Mouse (Mus musculus) forebrain, embryonic 16.5 days (tissue): ENCODE data around the gene Tmem258. TPM values are rescaled to one million over a fixed set of nuclear protein-coding genes. Genes with fewer than 3 reads are reported as not detected.

Experiments
- ATAC-seq: fragments of 200-750 bp; cut with Nextera tagmentation; 2 replicates; pipeline ENCODE4 v1.8.0; 2017; ENCODE audit warnings: mild to moderate bottlenecking, moderate library complexity
- H3K27ac ChIP-seq: fragments of 300-500 bp; sonication (generic); 2 replicates; pipeline ENCODE4 v1.5.1; 2014; ENCODE audit warnings: low read length, control low read depth
- H3K27me3 ChIP-seq: fragments of 300-500 bp; sonication (generic); replicated peaks from 2 replicates; pipeline ENCODE4 v1.6.1; 2014; ENCODE audit warnings: low read length; ENCODE audit not compliant: control insufficient read depth, insufficient read depth
- H3K36me3 ChIP-seq: fragments of 300-500 bp; sonication (generic); 2 replicates; pipeline ENCODE4 v1.6.1; 2014; ENCODE audit not compliant: control insufficient read depth, insufficient read depth
- H3K4me1 ChIP-seq: fragments of 300-500 bp; sonication (generic); replicated peaks from 2 replicates; pipeline ENCODE4 v1.6.1; 2014; ENCODE audit warnings: low read length; ENCODE audit not compliant: control insufficient read depth, insufficient read depth
- H3K4me2 ChIP-seq: fragments of 300-500 bp; sonication (generic); 2 replicates; pipeline ENCODE4 v1.6.1; 2014; ENCODE audit warnings: mild to moderate bottlenecking, low read length, control low read depth
- H3K4me3 ChIP-seq: fragments of 300-500 bp; sonication (generic); replicated peaks from 2 replicates; pipeline ENCODE4 v1.5.1; 2014; ENCODE audit warnings: mild to moderate bottlenecking, low read length, control low read depth
- H3K9ac ChIP-seq: fragments of 300-500 bp; sonication (generic); replicated peaks from 2 replicates; pipeline ENCODE4 v1.6.1; 2014; ENCODE audit warnings: low read depth, low read length, control low read depth
- H3K9me3 ChIP-seq: fragments of 300-500 bp; sonication (generic); 2 replicates; pipeline ENCODE4 v1.6.1; 2016; ENCODE audit warnings: low read length; ENCODE audit not compliant: control insufficient read depth
- WGBS: fragments of 180-500 bp; shearing (Covaris S2); extraction: QIAGEN DNeasy Blood & Tissue Kit; methylation state at CpG from one replicate; pipeline ENCODE4 v1.1.7; 2014; 5-methylcytosine and 5-hydroxymethylcytosine counted together
- polyA plus RNA-seq: library from polyadenylated mRNA; unstranded; fragments of >200 nt; fragmentation: Nextera tagmentation; extraction: Ambion mirVana; gene quantifications from 2 replicates; pipeline ENCODE4 v1.2.1, GENCODE M21; 2015

Tmem258 gene
- polyA plus RNA-seq, 1 experiment from 2014 or later, result 324 TPM

GRCm38 (mm10) chr19:10190796-10191195 lies 13.0 kb upstream of the Tmem258 start:
- no peaks in the 10 kb centered on the region for H3K27me3 ChIP-seq
- no peak overlapping the region for H3K27ac ChIP-seq
- H3K9ac ChIP-seq, result no peak overlapping the region
- peaks cover 31% of the 10 kb centered on the region for H3K4me1 ChIP-seq
- H3K9me3 ChIP-seq, result no peaks in the 10 kb centered on the region
- no peak for ATAC-seq
- H3K4me3 ChIP-seq, result no peak overlapping the region
- no peak overlapping the region for H3K4me2 ChIP-seq
- peaks cover 39% of the 10 kb centered on the region for H3K36me3 ChIP-seq
- WGBS, result 41% methylated on average over 2 of the region's 2 CpGs

DNA sequence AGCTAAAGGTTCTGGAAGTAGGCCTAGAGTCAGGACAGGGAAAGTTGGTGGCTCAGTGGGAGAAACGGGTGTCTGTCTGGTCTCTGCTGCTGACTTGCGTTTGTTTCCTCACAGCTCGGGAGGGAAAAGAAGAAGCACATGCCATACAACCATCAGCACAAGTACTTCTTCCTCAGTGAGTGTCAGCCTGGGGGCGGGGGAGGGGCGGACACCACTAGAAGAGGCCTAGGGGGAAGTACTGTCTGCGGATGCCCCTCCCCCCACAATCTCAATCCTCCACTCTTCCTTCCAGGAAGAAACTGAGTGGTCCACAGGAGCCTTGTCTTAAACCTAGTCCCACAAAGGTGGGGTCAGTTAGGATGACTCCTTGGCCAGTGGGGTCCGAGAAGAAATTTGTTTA lies 12.5 kb upstream of the Tmem258 start:
- no peaks in the 10 kb centered on the region for H3K9me3 ChIP-seq
- no peak overlapping the region for H3K4me3 ChIP-seq
- WGBS, result 91% methylated on average over 7 of the region's 7 CpGs
- no peak for ATAC-seq
- H3K36me3 ChIP-seq, result peaks cover 40% of the 10 kb centered on the region
- H3K27ac ChIP-seq, result no peak overlapping the region
- H3K9ac ChIP-seq, result no peak overlapping the region
- no peak overlapping the region for H3K4me2 ChIP-seq
- H3K27me3 ChIP-seq, result no peaks in the 10 kb centered on the region
- peaks cover 25% of the 10 kb centered on the region for H3K4me1 ChIP-seq

DNA sequence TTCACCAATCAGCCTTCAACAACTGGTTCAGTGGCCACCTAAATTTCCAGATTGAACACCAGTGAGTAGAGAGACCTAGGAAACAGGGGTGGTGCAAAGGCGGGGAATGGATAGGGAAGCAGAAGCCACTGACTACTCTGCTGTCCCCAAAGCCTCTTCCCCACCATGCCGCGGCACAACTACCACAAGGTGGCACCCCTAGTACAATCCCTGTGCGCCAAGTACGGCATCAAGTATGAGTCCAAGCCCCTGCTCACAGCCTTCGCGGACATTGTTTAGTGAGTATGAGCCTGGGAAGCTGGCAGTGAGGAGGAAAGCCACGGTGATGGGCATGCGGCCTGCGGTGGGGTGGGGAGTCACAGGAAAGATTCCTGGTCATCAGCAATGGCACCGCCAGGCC lies 9.5 kb upstream of the Tmem258 start:
- H3K9me3 ChIP-seq, result no peaks in the 10 kb centered on the region
- no peak overlapping the region for H3K4me2 ChIP-seq
- H3K27ac ChIP-seq, result no peak overlapping the region
- no peak overlapping the region for H3K9ac ChIP-seq
- ATAC-seq, result no peak
- 85% methylated on average over 11 of the region's 11 CpGs for WGBS
- peaks cover 31% of the 10 kb centered on the region for H3K36me3 ChIP-seq
- H3K4me3 ChIP-seq, result no peak overlapping the region
- H3K4me1 ChIP-seq, result no peaks in the 10 kb centered on the region
- no peaks in the 10 kb centered on the region for H3K27me3 ChIP-seq

- Histone ChIP-seq H3K9me3 (no peaks in the 10 kb centered on the region), H3K4me3 (no peak overlapping the region), H3K36me3 (peaks cover 30% of the 10 kb centered on the region), H3K27ac (no peak overlapping the region), H3K4me2 (no peak overlapping the region), H3K27me3 (no peaks in the 10 kb centered on the region), H3K4me1 (no peaks in the 10 kb centered on the region), H3K9ac (no peak overlapping the region)
- no peak for ATAC-seq
- 67% methylated on average over 5 of the region's 5 CpGs for WGBS
These were observed 8.6 kb upstream of the Tmem258 start for GRCm38 (mm10) chr19:10195252-10195651.

DNA sequence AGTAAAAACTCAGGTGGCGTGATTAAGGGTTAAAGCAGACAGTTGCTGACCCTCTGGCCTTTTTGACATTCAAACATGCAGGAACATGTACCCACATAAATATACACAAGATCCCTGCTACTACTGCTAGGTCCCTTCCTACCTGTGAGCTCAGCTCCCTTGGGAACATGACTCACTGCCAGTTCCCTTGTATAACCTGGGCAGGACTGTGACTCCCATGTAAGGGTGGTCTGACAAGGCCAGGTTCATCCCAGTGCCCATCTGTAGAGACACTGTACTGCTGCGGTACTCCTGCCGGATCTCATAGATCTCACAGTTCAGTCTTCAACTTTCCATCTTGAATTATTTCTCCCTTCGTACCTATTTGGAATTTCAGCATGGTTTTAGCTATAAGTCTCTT lies 6.7 kb upstream of the Tmem258 start:
- 93% methylated on average over 4 of the region's 4 CpGs for WGBS
- Histone ChIP-seq H3K9ac (no peak overlapping the region), H3K4me1 (no peaks in the 10 kb centered on the region), H3K4me2 (no peak overlapping the region), H3K27me3 (no peaks in the 10 kb centered on the region), H3K36me3 (peaks cover 30% of the 10 kb centered on the region), H3K27ac (no peak overlapping the region), H3K9me3 (no peaks in the 10 kb centered on the region), H3K4me3 (no peak overlapping the region)
- no peak for ATAC-seq

- Histone ChIP-seq H3K9me3 (no peaks in the 10 kb centered on the region), H3K4me2 (no peak overlapping the region), H3K27ac (no peak overlapping the region), H3K27me3 (no peaks in the 10 kb centered on the region), H3K36me3 (peaks cover 24% of the 10 kb centered on the region), H3K4me3 (no peak overlapping the region), H3K4me1 (peaks cover 8% of the 10 kb centered on the region), H3K9ac (no peak overlapping the region)
- no peak for ATAC-seq
- 70% methylated on average over 2 of the region's 2 CpGs for WGBS
These were observed 5.5 kb upstream of the Tmem258 start for GRCm38 (mm10) chr19:10198286-10198685.

DNA sequence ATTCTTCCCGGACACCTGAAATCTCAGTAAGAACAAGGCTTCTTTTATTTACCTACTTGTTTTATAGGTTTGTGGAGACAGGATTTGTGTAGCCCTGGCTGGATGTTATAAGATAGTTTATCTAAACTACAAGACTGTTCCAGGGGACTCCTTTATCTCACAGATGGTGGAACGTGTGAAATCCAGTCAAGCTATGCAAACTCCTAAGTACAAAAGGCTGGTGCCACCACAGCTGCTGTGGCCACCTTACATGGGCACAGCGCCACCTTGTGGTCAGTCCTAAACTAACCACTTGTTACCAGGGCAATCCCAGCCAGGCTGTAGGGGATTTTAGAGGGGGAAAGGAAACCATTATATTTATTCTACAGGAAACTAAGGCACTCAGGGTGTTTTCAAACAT lies 5.1 kb upstream of the Tmem258 start:
- no peak overlapping the region for H3K4me3 ChIP-seq
- peaks cover 22% of the 10 kb centered on the region for H3K36me3 ChIP-seq
- H3K9me3 ChIP-seq, result no peaks in the 10 kb centered on the region
- ATAC-seq, result peak; percentile 27; the same call in 1 of the 2 replicates
- no peak overlapping the region for H3K9ac ChIP-seq
- 30% methylated on average over 3 of the region's 3 CpGs for WGBS
- H3K4me2 ChIP-seq, result no peak overlapping the region
- peaks cover 9% of the 10 kb centered on the region for H3K4me1 ChIP-seq
- no peaks in the 10 kb centered on the region for H3K27me3 ChIP-seq
- no peak overlapping the region for H3K27ac ChIP-seq

DNA sequence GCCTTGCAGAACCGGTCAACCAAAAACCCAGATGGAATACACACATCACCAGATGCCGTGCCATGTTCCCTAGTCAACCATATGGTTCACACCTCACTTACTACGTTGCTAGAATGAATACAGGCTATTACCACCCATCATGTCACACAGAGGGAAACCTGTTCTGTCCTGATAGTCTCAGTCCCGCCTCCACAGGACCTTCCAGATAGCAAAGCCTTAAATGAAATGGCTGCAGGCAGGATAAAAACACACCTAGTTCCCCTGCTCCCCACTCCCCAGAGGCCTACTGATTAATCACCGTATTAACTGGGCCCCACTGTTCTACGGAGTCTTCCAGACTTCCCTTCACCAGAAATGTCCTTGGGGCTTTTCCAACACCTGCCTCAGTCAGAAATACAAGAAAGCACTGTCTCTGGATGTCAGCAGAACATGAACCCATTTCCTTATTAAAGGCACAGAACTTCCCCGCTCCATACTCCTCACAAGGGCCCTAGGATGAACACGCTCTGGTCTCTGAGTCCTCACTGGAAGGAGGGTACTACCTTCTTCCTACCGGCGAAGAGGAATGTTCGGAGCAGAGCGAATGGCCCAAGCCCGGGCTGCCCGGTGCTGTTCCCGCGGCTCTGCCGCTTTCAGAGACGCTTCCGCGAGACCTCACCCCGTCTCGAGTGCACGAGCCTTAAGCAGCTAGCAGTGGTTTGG lies 517 bp upstream of the Tmem258 start:
- 1% methylated on average over 23 of the region's 23 CpGs for WGBS
- H3K9me3 ChIP-seq, result no peaks in the 10 kb centered on the region
- H3K36me3 ChIP-seq, result peaks cover 11% of the 10 kb centered on the region
- peak; percentile 57; the same call in 1 of the 2 replicates for ATAC-seq
- H3K9ac ChIP-seq, result peak overlapping the region; percentile 91
- peak overlapping the region; percentile 90 for H3K4me2 ChIP-seq
- peak overlapping the region; percentile 56 for H3K4me3 ChIP-seq
- peak overlapping the region; percentile 81; the same call in 1 of the 2 replicates for H3K27ac ChIP-seq
- no peaks in the 10 kb centered on the region for H3K27me3 ChIP-seq
- H3K4me1 ChIP-seq, result peaks cover 20% of the 10 kb centered on the region

DNA sequence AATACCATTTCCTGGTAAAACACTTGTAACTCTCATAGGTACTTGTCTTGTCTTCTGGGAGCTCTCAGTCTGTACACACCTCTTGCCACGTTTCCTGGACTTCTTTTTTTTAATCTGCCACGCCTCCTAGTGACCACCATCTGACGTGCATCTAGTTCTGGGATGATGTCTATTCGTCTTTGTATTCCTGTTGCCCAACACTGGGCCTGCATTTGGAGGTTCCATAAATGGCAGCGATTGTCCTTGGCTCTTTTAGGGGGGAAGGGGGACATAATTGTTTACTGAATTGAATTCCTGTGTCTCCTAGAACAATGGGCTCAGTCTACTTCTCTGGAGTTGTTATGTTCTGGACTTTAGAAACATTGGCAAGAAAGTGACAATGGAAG lies 795 bp downstream of the Tmem258 start:
- H3K27me3 ChIP-seq, result no peaks in the 10 kb centered on the region
- H3K4me1 ChIP-seq, result peaks cover 20% of the 10 kb centered on the region
- no peaks in the 10 kb centered on the region for H3K9me3 ChIP-seq
- peaks cover 11% of the 10 kb centered on the region for H3K36me3 ChIP-seq
- peak overlapping the region; percentile 56 for H3K4me3 ChIP-seq
- under 1% methylated on average over 5 of the region's 5 CpGs for WGBS
- peak overlapping the region; percentile 91 for H3K9ac ChIP-seq
- peak overlapping the region; percentile 90 for H3K4me2 ChIP-seq
- ATAC-seq, result no peak
- H3K27ac ChIP-seq, result no peak overlapping the region

DNA sequence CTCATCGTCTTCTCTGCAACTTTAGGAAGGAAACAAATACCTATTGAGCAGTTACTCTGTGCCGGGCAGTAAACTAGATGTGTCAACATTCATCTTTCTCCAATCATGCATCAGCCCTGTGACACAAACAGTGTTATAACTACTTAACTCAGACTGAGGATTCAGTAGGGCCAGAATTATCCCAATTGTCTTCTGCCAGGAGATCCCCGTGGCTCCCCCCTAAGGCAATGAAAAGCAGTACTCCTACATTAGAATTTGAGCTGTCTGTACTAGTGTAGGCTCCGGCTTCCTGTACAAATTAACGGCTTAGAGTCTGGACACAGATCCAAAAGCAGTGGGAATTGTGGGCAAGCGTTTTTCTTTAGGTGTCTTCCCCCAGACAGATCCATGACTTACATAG lies 1.2 kb downstream of the Tmem258 start:
- H3K4me3 ChIP-seq, result peak overlapping the region; percentile 56
- no peaks in the 10 kb centered on the region for H3K27me3 ChIP-seq
- H3K27ac ChIP-seq, result no peak overlapping the region
- peaks cover 8% of the 10 kb centered on the region for H3K36me3 ChIP-seq
- H3K9ac ChIP-seq, result no peak overlapping the region
- peaks cover 20% of the 10 kb centered on the region for H3K4me1 ChIP-seq
- no peak for ATAC-seq
- no peaks in the 10 kb centered on the region for H3K9me3 ChIP-seq
- peak overlapping the region; percentile 90 for H3K4me2 ChIP-seq
- 68% methylated on average over 6 of the region's 6 CpGs for WGBS
